ENCODE assay signal across 26 mouse cellular contexts in the genomic region with DNA sequence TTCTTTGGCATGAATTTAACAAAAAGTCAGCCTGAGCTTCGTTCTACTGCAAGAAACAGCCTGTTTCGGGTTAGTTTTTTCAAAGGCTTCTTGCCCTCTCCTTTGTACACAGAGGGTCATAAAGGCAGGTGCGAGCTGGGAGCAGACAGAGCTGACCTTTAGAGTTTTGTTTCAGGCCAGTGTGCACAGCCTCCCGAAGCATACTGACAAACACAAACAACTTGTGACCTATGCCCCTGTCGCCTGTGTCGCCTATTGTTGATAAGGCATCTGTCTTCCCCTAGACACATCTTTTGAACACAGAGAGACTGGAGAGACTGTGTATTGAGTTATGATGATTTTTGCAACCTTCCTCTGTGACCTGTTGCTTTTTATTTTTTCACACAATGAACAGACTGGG.
A peak's percentile ranks its signal among the peaks of the same experiment; 100 is the strongest.
DNase-seq lines count a peak whose midpoint lies in the region; ATAC-seq and TF ChIP-seq lines count a peak whose summit lies in the region.
"Had no signal": no experiment of that assay in that cellular context is flagged by ENCODE, and none has a peak within 500 bp of the region (broad histone marks: within the 10 kb centered on the region; RNA-seq: fewer than 3 reads in every experiment).

No protein-coding gene starts in this region.

- peak; percentile 52 for DNase-seq in hindbrain, embryonic 10.5 days (ENCODE audit: low spot score)
- no peak for DNase-seq in liver, postnatal 0 days
- DNase-seq in liver, embryonic 11.5 days (ENCODE audit: low spot score) = no peak
- DNase-seq in embryo, embryonic 10 days (ENCODE audit: low spot score) = peak; percentile 76
- peak; percentile 54 for DNase-seq in embryo, embryonic 9.5 days (ENCODE audit: extremely low spot score)
- no peak for DNase-seq in MN1 (ENCODE audit: low spot score)
- DNase-seq in kidney, postnatal 36 days = no peak
- DNase-seq: adrenal gland, adult 2 months; adrenal gland, postnatal 14 days; cerebellum, adult 11 months; cerebellum, adult 2 months; cerebellum, adult 9-11 months; cerebellum, postnatal 25 days; gastrocnemius, adult 2 months; gastrocnemius, postnatal 14 days; heart, adult 11 months had no signal

- no peaks in the 10 kb centered on the region for H3K9me3 ChIP-seq in hindbrain, embryonic 10.5 days
- no peaks in the 10 kb centered on the region for H3K9me3 ChIP-seq in hindbrain, embryonic 13.5 days
- H3K9me3 ChIP-seq in liver, postnatal 0 days (ENCODE audit: low read length) = no peaks in the 10 kb centered on the region
- no peaks in the 10 kb centered on the region for H3K9me3 ChIP-seq in liver, embryonic 11.5 days (ENCODE audit: control insufficient read depth, low read length)
- H3K9me3 ChIP-seq: embryonic facial prominence, embryonic 10.5 days; embryonic facial prominence, embryonic 13.5 days; forebrain, embryonic 13.5 days; intestine, embryonic 15.5 days had no signal

- WGBS in hindbrain, embryonic 10.5 days = 13% methylated on average over 6 of the region's 6 CpGs
- WGBS in hindbrain, embryonic 13.5 days = 6% methylated on average over 6 of the region's 6 CpGs
- WGBS in liver, postnatal 0 days (ENCODE audit: insufficient replicate concordance) = 31% methylated on average over 6 of the region's 6 CpGs
- 53% methylated on average over 6 of the region's 6 CpGs for WGBS in liver, embryonic 11.5 days

- no peak overlapping the region for H3K9ac ChIP-seq in hindbrain, embryonic 13.5 days
- H3K9ac ChIP-seq in liver, postnatal 0 days (replicated peaks) = no peak overlapping the region
- H3K9ac ChIP-seq in liver, embryonic 11.5 days (ENCODE audit: low read depth, low read length) = no peak overlapping the region
- H3K9ac ChIP-seq: embryonic facial prominence, embryonic 13.5 days; forebrain, embryonic 13.5 days; intestine, embryonic 15.5 days had no signal

- no peak for ATAC-seq in hindbrain, embryonic 13.5 days (ENCODE audit: low FRiP score)
- peak; percentile 50; the same call in 1 of the 2 replicates for ATAC-seq in liver, postnatal 0 days
- no peak for ATAC-seq in liver, embryonic 11.5 days (replicated peaks; ENCODE audit: low FRiP score)
- ATAC-seq: forebrain, embryonic 13.5 days; forebrain, embryonic 16.5 days; hindbrain, embryonic 16.5 days; intestine, embryonic 15.5 days had no signal

- no peak for TF ChIP-seq CTCF in liver, postnatal 0 days (IDR thresholded peaks at IDR 0.05; ENCODE audit: low read depth)

- no peak for TF ChIP-seq EP300 in liver, postnatal 0 days (IDR thresholded peaks at IDR 0.05; ENCODE audit: low read depth)

- peaks cover 44% of the 10 kb centered on the region for H3K27me3 ChIP-seq in hindbrain, embryonic 10.5 days (ENCODE audit: insufficient read depth, poor library complexity, severe bottlenecking)
- H3K27me3 ChIP-seq in hindbrain, embryonic 13.5 days = peaks cover 16% of the 10 kb centered on the region; the same call in 1 of the 2 replicates
- no peaks in the 10 kb centered on the region for H3K27me3 ChIP-seq in liver, postnatal 0 days (ENCODE audit: insufficient read depth, low read length)
- no peaks in the 10 kb centered on the region for H3K27me3 ChIP-seq in liver, embryonic 11.5 days (replicated peaks; ENCODE audit: control insufficient read depth, insufficient read depth, low read length)
- H3K27me3 ChIP-seq: embryonic facial prominence, embryonic 13.5 days; forebrain, embryonic 13.5 days; intestine, embryonic 15.5 days had no signal

- H3K4me1 ChIP-seq in hindbrain, embryonic 10.5 days (replicated peaks) = peaks cover 14% of the 10 kb centered on the region
- no peaks in the 10 kb centered on the region for H3K4me1 ChIP-seq in hindbrain, embryonic 13.5 days (replicated peaks)
- H3K4me1 ChIP-seq in liver, postnatal 0 days (ENCODE audit: insufficient read depth) = no peaks in the 10 kb centered on the region
- no peaks in the 10 kb centered on the region for H3K4me1 ChIP-seq in liver, embryonic 11.5 days (replicated peaks; ENCODE audit: control insufficient read depth, insufficient read depth, low read length)
- H3K4me1 ChIP-seq: embryonic facial prominence, embryonic 13.5 days; forebrain, embryonic 13.5 days; intestine, embryonic 15.5 days had no signal

- no peaks in the 10 kb centered on the region for H3K36me3 ChIP-seq in hindbrain, embryonic 10.5 days
- H3K36me3 ChIP-seq in hindbrain, embryonic 13.5 days = no peaks in the 10 kb centered on the region
- H3K36me3 ChIP-seq in liver, postnatal 0 days (replicated peaks; ENCODE audit: insufficient read depth, low read length) = no peaks in the 10 kb centered on the region
- H3K36me3 ChIP-seq in liver, embryonic 11.5 days (ENCODE audit: control insufficient read depth, insufficient read depth, low read length) = no peaks in the 10 kb centered on the region
- H3K36me3 ChIP-seq: embryonic facial prominence, embryonic 10.5 days; embryonic facial prominence, embryonic 13.5 days; G1E; intestine, embryonic 15.5 days had no signal

- H3K4me2 ChIP-seq in hindbrain, embryonic 13.5 days = no peak overlapping the region
- H3K4me2 ChIP-seq in liver, postnatal 0 days (ENCODE audit: low read depth, low read length) = no peak overlapping the region
- no peak overlapping the region for H3K4me2 ChIP-seq in liver, embryonic 11.5 days
- H3K4me2 ChIP-seq: embryonic facial prominence, embryonic 13.5 days; forebrain, embryonic 13.5 days; heart, embryonic 11.5 days; intestine, embryonic 15.5 days had no signal

- H3K4me3 ChIP-seq in hindbrain, embryonic 10.5 days = no peak overlapping the region
- H3K4me3 ChIP-seq in hindbrain, embryonic 13.5 days = no peak overlapping the region
- H3K4me3 ChIP-seq in liver, postnatal 0 days (ENCODE audit: low read depth, low read length) = no peak overlapping the region
- H3K4me3 ChIP-seq in liver, embryonic 11.5 days (ENCODE audit: low read depth, low read length) = no peak overlapping the region
- H3K4me3 ChIP-seq: embryonic facial prominence, embryonic 10.5 days; embryonic facial prominence, embryonic 13.5 days; erythroblast, embryonic 14.5 days; forebrain, embryonic 13.5 days; gastrocnemius, adult 2 months; intestine, embryonic 15.5 days had no signal

- no peak overlapping the region for H3K27ac ChIP-seq in hindbrain, embryonic 10.5 days
- H3K27ac ChIP-seq in hindbrain, embryonic 13.5 days = no peak overlapping the region
- H3K27ac ChIP-seq in liver, postnatal 0 days (ENCODE audit: low read depth) = 0 out of 2 replicates have a peak overlapping the region, but pooled peaks have one; percentile 3
- no peak overlapping the region for H3K27ac ChIP-seq in liver, embryonic 11.5 days (ENCODE audit: low read depth, low read length)
- H3K27ac ChIP-seq: embryonic facial prominence, embryonic 10.5 days; embryonic facial prominence, embryonic 13.5 days; forebrain, embryonic 13.5 days; gastrocnemius, adult 2 months; intestine, embryonic 15.5 days had no signal

Comparison
In these comparisons a context has a peak if more than half of its experiments do, and no peak if none do; other contexts are left out.
1. DNase-seq: peak in hindbrain, embryonic 10.5 days (single experiment), embryo, embryonic 10 days (single experiment) and embryo, embryonic 9.5 days (single experiment); none in liver, postnatal 0 days (single experiment), liver, embryonic 11.5 days (single experiment), MN1 (single experiment) and kidney, postnatal 36 days (0 of 2).